Mouse (Mus musculus) C3H10T1/2 (cell line): Measurements from ENCODE around the gene Entpd2. TPM values are rescaled to one million over a fixed set of nuclear protein-coding genes. Genes with fewer than 3 reads are reported as not detected.

ENCODE experiments used
- polyA plus RNA-seq, 2 experiments: library from polyadenylated mRNA; unstranded; fragments of >200 nt; fragmentation: generic; extraction: Trizol; gene quantifications; one replicate each; pipeline ENCODE4 v1.2.1; 2012; ENCODE audit warnings: missing spikeins in 2 of 2

The Entpd2 gene
- under 1 TPM in 1 of 2 experiments, not detected in 1; 0.12 TPM for polyA plus RNA-seq

DNA sequence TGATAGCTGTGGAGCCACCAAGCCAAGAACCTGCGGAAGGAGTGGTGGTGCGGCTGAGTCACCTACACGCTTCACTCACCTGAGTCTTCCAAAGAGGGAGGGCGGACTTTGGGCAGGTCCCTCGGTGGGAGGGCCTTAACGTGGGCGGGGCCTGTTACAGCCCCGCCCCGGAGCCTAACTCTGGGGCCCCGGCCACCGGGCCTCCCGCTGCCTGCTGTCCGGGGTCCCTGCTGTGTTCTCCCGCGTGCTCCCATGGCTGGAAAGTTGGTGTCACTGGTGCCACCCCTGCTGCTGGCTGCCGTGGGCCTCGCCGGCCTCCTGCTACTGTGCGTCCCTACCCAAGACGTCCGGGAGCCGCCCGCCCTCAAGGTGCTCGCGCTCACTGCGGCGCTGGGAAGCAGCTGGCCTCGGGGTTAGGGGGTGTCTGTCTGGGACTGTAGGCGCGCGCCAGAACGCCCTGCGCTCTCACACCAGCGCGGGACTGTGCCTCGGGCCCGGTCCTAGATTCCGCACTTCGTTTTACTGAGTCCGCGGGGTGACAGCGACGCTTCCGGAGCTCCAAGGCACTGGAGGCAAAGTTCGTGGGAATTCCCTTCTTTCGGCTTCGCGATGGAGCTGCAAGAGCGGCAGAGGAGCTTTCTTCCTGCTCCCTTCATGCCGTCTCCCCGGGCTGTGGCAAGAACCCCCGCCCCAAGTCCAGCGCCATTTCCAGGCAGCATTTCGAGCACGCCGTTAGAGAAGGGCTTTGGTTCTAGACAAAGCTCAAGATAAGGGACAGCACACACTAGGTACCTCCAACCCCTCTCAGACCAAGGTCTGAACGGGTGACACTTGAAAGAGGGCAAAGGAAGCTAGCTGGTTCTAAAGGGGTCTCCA, at the start of gene Entpd2:
Gene Entpd2 (plus strand): TSS at position 154 of the 876 bp plus-strand sequence.

DNA sequence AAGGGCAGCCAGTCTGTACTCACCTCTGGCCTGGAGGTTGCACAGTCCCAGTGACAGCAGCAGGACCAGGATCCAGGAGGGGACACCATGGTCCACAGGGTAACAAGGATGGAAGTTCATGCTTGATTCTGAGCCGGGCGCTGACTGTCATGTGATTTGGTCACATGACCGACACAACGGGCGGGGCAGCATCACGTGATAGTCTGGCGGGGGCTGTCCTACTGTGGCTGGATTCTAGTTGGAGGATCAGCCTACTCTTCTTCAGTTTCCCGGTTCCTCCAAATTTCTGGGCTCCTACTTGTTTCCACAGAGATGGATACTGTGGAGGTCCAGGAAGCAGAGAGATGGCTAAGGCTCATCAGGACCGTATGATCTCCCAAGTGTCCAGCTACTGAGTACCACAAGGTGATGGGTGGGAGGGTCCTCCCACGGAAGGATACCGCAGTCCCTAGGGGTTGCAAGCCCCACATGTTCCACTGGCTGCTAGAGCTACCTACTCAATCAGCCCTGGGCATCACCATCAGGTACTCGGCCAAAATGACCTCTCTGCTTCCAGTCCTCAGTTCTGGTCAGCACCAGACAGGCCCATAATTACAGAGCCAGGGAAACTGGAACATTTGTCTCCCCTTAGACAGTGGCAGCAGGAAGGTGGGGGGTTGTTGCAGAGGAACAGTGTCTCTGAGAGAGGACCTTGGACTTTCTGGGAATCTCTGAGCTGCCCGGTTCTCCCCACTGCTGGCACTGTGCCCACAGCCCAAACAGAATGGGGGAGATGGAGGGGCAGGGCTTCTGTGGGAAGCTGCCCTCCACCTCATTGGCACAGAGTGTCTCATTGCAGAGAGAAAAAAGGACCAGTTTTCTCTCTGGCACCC, 39.2 kb upstream of the Entpd2 start, which contains the start of gene Dpp7:
Gene Dpp7 (minus strand): TSS at position 152 of the 872 bp plus-strand sequence.

DNA sequence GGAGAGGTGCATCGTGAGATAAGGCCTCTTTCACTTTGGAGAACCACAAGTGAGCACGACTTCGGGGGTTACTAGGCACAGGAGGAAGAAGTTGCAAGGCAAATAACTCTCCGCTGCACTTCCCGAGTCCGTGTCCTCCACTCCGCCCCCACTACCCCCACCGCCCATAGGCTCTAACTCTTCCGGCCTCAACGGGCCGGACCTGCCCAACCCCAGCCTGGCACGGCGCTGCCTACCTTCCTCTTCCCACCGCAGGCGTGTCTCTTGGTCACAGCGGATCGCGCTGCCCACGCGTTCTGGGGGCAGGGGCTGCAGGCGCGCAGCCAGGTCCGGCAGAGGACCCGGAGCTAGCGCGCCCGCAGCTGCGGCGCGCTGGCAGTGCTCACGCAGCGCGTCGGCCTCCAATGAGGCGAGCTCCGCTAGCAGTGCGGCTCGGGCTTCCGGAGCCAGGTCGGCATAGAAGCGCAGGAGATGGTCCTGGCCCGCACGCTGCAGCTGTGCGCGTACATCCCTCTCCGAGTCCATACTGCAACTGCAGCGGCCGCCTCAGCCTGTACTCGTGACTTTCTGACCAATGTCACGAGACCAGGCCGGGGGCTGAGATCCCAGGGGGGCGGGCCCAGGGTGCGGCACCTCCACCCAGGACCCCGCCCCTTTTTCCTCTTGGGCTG, 30.4 kb upstream of the Entpd2 start, which contains the start of gene Uap1l1:
Gene Uap1l1 (minus strand): TSS at position 592 of the 671 bp plus-strand sequence.

DNA sequence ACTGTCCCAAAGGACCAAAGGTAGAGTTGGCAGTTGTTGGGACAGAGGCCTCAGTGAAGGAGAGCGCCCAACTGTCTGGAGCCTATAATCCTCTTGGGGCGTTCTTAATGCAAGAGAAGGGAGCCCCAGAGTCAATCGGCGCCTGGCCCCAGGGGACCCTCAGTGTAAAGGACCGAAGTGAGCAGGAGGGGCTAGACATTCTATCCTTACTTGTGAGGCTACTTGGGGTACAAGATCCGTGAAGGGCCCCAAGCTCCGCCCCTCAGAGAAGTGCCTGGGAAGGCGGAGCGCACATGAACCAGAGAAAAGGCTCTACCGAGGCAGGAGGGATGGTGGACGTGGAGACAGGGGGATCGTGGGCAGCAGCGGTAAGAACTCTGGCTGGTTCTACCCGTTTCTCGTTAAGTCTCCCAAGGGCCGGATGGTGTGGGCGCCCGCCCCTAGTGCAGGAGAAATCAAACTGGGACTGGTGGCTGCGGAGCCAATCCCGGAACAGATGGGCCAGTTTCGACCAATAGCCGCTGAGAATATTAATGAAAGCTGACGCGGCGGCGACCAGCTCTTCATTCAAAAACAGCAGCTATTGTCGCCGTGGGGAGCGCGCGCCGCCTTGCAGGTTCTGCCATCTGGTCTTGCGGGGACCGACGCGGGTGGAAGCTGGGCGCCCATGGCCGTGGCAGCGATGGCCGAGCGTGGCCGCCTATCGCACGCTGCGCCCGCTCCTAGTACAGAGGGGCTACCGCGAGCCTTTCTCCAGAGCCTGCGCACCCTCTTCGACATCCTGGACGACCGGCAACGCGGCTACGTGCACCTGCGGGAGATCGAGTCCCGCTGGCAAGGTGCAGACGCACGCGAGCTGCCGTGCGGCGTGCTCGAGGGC, 23.7 kb upstream of the Entpd2 start, which contains the start of gene Sapcd2:
Gene Sapcd2 (plus strand): TSS at position 558 of the 880 bp plus-strand sequence.

DNA sequence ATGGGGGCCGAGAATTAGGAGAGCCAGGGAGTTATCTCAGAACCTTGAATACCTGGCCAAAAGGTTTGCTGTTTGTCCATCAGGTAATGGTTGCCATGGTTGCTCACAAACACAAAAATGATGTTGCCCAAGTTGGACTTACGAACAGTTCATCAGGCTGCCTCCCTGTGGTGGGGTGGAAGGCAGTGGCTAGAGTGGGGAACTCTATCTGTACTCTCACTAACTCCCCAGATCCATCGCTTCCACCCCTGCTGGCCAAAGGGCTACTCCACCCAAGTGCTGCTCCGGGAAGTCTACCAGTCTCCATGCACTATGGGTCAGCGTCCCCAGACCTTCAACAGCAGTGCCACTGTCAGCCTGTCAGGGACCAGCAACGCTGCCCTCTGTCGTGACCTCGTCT, 3.4 kb downstream of the Entpd2 start, which contains the start of gene Npdc1:
Gene Npdc1 (plus strand): TSS at position 301 of the 400 bp plus-strand sequence.

DNA sequence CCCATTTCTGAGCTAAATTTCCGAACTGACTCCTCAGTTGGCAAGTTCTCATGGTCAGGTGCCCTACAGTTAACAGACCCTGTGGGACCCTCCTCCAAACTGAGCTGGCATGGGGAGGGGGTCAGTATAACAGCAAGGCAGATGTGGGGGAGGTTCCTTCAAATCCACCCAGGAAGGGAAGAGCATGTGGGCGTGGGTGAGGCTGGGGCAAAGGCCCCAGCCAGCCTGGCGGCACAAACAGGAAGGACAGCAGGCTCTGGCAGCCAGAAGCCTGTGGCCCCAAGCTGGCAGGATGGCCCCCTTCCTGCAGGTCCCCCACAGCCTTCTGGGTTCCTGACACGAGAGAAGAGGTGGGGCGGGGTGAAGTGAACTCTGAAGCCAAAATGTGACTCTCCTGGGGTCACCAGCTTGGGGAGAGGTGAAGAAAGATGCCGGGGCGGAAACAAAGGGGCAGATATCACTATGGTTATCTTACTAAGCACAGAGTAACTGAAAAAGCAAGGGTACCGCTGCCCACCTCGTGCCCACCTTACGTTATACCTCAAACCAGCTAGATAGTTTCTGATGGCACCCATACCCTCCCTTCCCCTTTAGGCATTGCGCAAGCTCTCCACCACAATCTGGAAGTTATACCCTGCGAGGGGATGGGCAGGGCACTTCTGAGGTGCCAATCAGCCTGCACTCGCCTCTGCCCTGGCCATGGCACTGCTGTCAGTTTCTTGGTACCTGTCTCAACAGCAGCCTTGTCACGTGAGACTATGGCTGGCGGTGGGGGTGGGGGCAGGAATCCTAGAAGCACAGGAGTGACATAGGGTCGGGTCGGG, 27.1 kb downstream of the Entpd2 start, which contains the start of gene Fut7:
Gene Fut7 (plus strand): TSS at position 681 of the 824 bp plus-strand sequence.

DNA sequence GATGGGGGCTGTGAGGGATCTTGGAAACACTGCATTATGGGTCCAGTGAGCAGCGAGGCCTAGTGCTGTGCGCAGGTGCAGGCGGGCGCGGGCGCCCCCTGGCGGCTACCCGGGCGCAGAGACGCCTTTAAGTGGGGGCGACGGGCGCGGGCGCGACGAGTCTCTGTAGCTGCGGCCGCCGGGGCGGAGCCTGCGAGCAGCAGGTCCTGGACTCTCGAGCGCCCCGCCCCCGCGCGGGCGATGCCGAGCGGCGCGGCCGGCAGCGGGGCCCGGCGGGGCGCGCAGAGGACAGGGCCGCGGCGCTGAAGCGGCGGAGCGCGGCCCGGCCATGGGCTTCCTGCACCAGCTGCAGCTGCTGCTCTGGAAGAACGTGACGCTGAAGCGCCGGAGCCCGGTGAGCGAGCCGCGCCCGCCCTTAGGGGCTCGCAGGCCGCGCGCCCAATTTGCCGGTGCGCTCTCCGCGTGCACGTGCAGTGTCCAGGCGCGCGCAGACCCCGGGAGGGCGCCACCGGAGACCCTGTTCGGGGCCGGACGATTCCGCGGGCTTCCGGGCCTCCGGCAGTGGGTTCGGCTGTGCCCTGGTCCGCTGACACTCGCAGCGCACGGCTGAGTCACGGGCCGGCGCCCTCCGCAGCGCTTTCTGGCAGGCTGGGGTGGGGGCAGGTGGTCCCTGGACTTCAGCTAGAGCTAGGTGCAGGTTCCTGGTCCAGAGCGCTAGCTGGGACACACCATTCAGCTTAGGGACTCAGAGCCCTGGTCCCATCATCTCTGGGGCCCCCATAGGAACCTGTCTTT, 33.0 kb downstream of the Entpd2 start, which contains the start of gene Abca2:
Gene Abca2 (plus strand): TSS at position 262 of the 795 bp plus-strand sequence.

Other genes starting within 250 kb of the Entpd2 start
- under 1 TPM; 0.13 to 0.19 TPM for gene Nrarp, start 215.1 kb upstream of the Entpd2 start, polyA plus RNA-seq
- 10 to 100 TPM in 1 of 2 experiments, 1 to 10 TPM in 1; 9.1 to 26.9 TPM for gene Tor4a, start 199.0 kb upstream of the Entpd2 start, polyA plus RNA-seq
- gene Nelfb, start 184.4 kb upstream of the Entpd2 start, polyA plus RNA-seq: 10 to 100 TPM; 29.0 to 67.4 TPM
- gene Stpg3, start 181.2 kb upstream of the Entpd2 start, polyA plus RNA-seq: under 1 TPM in 1 of 2 experiments, not detected in 1; 0.02 TPM
- 1 to 10 TPM in 1 of 2 experiments, not detected in 1; 1.6 TPM for gene Fam166a, start 177.1 kb upstream of the Entpd2 start, polyA plus RNA-seq
- 100 to 1,000 TPM; 598 to 649 TPM for gene Tubb4b, start 171.2 kb upstream of the Entpd2 start, polyA plus RNA-seq
- gene Slc34a3, start 161.5 kb upstream of the Entpd2 start, polyA plus RNA-seq: not detected
- not detected for gene Rnf224, start 159.1 kb upstream of the Entpd2 start, polyA plus RNA-seq
- gene Rnf208, start 153.6 kb upstream of the Entpd2 start, polyA plus RNA-seq: not detected
- gene Cysrt1, start 153.4 kb upstream of the Entpd2 start, polyA plus RNA-seq: under 1 TPM; 0.08 to 0.35 TPM
- 1 to 10 TPM; 2.2 to 6.1 TPM for gene AL732309.1, start 149.0 kb upstream of the Entpd2 start, polyA plus RNA-seq
- gene Tmem203, start 140.4 kb upstream of the Entpd2 start, polyA plus RNA-seq: 10 to 100 TPM; 38.1 to 48.4 TPM
- gene Tprn, start 133.3 kb upstream of the Entpd2 start, polyA plus RNA-seq: 10 to 100 TPM; 10.9 to 14.3 TPM
- 100 to 1,000 TPM; 140 to 186 TPM for gene Ssna1, start 123.4 kb upstream of the Entpd2 start, polyA plus RNA-seq
- 100 to 1,000 TPM in 1 of 2 experiments, 10 to 100 TPM in 1; 98.4 to 128 TPM for gene Anapc2, start 123.4 kb upstream of the Entpd2 start, polyA plus RNA-seq
- gene Tmem210, start 107.7 kb upstream of the Entpd2 start, polyA plus RNA-seq: not detected
- gene Lrrc26, start 106.0 kb upstream of the Entpd2 start, polyA plus RNA-seq: not detected
- under 1 TPM; under 0.01 to 0.06 TPM for gene Grin1, start 76.7 kb upstream of the Entpd2 start, polyA plus RNA-seq
- gene Man1b1, start 63.5 kb upstream of the Entpd2 start, polyA plus RNA-seq: 10 to 100 TPM; 16.1 to 49.7 TPM
- 10 to 100 TPM; 31.1 to 38.1 TPM for gene Dpp7, start 39.5 kb upstream of the Entpd2 start, polyA plus RNA-seq
- 100 to 1,000 TPM; 149 to 433 TPM for gene Uap1l1, start 30.2 kb upstream of the Entpd2 start, polyA plus RNA-seq
- 10 to 100 TPM; 18.0 to 25.7 TPM for gene Sapcd2, start 23.6 kb upstream of the Entpd2 start, polyA plus RNA-seq
- 100 to 1,000 TPM; 183 to 212 TPM for gene Npdc1, start 3.5 kb downstream of the Entpd2 start, polyA plus RNA-seq
- gene Fut7, start 27.4 kb downstream of the Entpd2 start, polyA plus RNA-seq: under 1 TPM; 0.13 to 0.42 TPM
- gene Abca2, start 32.8 kb downstream of the Entpd2 start, polyA plus RNA-seq: 10 to 100 TPM in 1 of 2 experiments, 1 to 10 TPM in 1; 4.8 to 13.4 TPM
- gene Clic3, start 61.0 kb downstream of the Entpd2 start, polyA plus RNA-seq: under 1 TPM; 0.15 to 0.94 TPM
- gene Paxx, start 65.2 kb downstream of the Entpd2 start, polyA plus RNA-seq: 10 to 100 TPM; 25.6 to 61.9 TPM
- under 1 TPM; 0.07 to 0.30 TPM for gene Ptgds, start 74.2 kb downstream of the Entpd2 start, polyA plus RNA-seq
- not detected for gene Lcn12, start 98.0 kb downstream of the Entpd2 start, polyA plus RNA-seq
- 10 to 100 TPM; 24.9 to 52.5 TPM for gene Fbxw5, start 104.9 kb downstream of the Entpd2 start, polyA plus RNA-seq
- gene C8g, start 105.8 kb downstream of the Entpd2 start, polyA plus RNA-seq: 1 to 10 TPM in 1 of 2 experiments, under 1 TPM in 1; 0.85 to 9.2 TPM
- gene Traf2, start 151.1 kb downstream of the Entpd2 start, polyA plus RNA-seq: 10 to 100 TPM; 29.4 to 32.2 TPM
- 100 to 1,000 TPM; 602 to 888 TPM for gene Edf1, start 162.0 kb downstream of the Entpd2 start, polyA plus RNA-seq
- 1 to 10 TPM in 1 of 2 experiments, under 1 TPM in 1; 0.09 to 1.1 TPM for gene Mamdc4, start 179.0 kb downstream of the Entpd2 start, polyA plus RNA-seq
- gene Phpt1, start 179.3 kb downstream of the Entpd2 start, polyA plus RNA-seq: 100 to 1,000 TPM; 104 to 192 TPM
- 1 to 10 TPM in 1 of 2 experiments, under 1 TPM in 1; 0.04 to 1.9 TPM for gene Ajm1, start 185.9 kb downstream of the Entpd2 start, polyA plus RNA-seq
- 10 to 100 TPM; 38.7 to 57.3 TPM for gene Rabl6, start 212.6 kb downstream of the Entpd2 start, polyA plus RNA-seq
- gene Ccdc183, start 221.8 kb downstream of the Entpd2 start, polyA plus RNA-seq: 1 to 10 TPM in 1 of 2 experiments, under 1 TPM in 1; 0.82 to 1.3 TPM
- gene Tmem141, start 226.1 kb downstream of the Entpd2 start, polyA plus RNA-seq: 1 to 10 TPM; 5.8 to 8.5 TPM
- gene Fcna, start 232.2 kb downstream of the Entpd2 start, polyA plus RNA-seq: under 1 TPM; 0.09 to 0.51 TPM